Mouse (Mus musculus): ENCODE results near the gene Per1. TPM values are rescaled to one million over a fixed set of nuclear protein-coding genes. Genes with fewer than 3 reads are reported as not detected.

Gene Per1
- 10 to 100 TPM; 17.5 to 78.6 TPM for total RNA-seq (2021)
- long read RNA-seq, experiment 1, partial matches to known transcripts: 1 of 1 reads
- long read RNA-seq, experiment 1, other reads (novel, unspliced or antisense): 0 of 1 reads
- long read RNA-seq, experiment 2, partial matches to known transcripts: 11 of 17 reads
- long read RNA-seq, experiment 2, other reads (novel, unspliced or antisense): 3 of 17 reads

DNA sequence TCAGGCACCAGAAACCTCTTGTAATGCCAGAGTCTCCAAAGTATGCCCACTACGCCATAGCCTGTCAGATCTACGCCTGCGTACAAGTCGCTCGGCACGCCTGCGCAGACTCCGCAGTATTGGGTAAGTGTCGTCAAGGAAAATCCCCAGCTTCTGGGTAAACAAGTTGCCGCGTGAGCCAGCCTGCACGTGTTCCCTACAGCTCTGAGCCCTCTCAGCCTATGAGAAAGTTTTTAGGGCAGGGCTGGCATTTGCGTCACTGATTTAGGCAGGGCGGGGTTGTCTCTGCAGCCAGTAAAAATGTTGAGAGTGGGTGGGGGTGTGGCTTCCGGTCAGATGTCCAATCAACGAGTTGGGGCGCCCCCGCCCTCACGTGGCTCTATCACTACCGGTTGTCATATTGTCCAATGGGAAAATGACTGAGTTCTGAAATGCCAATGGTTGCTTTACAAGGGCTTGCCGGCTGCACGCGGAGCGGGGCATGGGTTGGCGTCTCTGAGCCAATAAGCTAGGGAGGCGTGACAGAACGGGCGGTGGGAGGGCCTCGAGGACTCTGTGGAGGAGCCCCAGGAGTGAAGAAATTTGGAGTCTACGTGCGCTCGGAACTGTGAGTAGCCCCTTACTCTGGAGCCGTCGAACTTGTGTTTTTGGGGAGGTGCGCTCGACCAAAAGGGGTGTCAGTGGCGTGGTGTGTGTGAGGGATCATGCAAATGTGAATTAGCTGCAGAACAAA, at the start of gene Per1:
Gene Per1 (plus strand): TSS at position 521 of the 733 bp plus-strand sequence.
- DNase-seq: peak; percentile 93

GRCm38 (mm10) chr11:69045531-69046394, 49.3 kb upstream of the Per1 start, which contains the start of gene Aurkb:
TSS of gene Aurkb (plus strand) at chr11:69045647.
- peak; percentile 85 for DNase-seq

- DNase-seq: no peak
Measured at GRCm38 (mm10) chr11:69046395-69046774, 48.6 kb upstream of the Per1 start.

DNA sequence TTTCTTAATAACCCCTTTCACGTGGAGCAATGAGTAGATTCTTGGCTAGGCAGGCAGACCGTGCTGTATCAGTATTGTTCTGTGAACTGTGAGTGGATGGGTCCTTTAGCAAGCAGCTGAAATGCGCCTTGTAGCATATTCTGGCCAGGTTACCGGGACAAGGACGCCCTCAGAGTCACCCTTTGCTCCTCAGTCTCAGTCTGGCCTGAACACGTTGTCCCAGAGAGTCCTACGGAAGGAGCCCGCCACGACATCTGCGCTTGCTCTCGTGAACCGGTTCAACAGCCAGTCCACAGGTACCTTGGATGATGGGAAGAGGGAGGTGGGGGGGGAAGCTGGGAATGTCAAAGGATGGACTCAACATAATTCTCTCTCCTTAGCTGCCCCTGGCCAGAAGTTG, 47.4 kb upstream of the Per1 start:
- DNase-seq: no peak

DNA sequence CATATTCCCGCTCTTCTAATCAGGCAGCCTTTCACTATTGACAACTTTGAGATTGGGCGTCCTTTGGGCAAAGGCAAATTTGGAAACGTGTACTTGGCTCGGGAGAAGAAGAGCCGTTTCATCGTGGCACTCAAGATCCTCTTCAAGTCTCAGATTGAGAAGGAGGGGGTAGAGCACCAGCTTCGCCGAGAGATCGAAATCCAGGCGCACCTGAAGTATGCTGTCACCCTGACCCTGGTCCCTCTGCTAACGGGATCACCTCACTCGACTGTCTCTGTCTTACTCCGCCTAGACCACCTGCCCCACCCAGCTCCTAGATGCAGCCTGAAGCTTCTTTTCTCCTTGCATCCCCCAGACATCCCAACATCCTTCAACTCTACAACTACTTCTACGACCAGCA, 46.9 kb upstream of the Per1 start:
- no peak for DNase-seq

DNA sequence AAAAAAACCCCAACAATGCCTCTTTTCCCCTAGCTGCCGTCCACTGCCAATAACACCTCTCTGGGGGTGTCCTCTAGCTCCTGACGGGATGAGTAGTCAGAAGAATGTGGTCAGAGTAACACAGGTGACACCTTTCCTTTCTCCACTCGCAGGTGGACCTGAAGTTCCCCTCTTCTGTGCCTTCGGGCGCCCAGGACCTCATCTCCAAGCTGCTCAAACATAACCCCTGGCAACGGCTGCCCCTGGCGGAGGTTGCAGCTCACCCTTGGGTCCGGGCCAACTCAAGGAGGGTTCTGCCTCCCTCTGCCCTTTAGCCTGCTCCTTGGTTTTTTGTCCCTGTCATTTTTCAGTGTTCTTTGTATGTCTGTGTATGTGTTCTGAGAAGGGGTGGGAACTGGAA, 44.3 kb upstream of the Per1 start:
- DNase-seq: no peak

DNA sequence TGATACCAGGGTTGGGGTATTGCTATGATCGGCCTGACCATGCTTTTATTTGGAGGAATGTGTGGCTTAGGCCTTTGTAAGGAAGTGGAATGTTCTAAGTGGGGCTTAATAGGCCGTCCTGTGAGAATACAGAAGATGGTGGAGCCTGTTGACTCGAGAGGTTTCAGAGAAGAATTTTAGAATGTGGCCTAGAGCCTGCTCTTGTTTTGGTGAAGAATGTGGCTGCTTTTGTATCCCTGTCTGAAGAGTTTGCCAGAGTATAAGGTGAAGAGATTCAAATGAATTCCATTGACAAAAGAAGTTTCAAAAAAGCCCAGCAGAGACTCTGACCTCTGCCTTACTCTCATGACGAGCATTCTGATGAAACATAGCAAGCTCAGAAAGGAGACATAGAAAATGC, 43.2 kb upstream of the Per1 start:
- DNase-seq: no peak

DNA sequence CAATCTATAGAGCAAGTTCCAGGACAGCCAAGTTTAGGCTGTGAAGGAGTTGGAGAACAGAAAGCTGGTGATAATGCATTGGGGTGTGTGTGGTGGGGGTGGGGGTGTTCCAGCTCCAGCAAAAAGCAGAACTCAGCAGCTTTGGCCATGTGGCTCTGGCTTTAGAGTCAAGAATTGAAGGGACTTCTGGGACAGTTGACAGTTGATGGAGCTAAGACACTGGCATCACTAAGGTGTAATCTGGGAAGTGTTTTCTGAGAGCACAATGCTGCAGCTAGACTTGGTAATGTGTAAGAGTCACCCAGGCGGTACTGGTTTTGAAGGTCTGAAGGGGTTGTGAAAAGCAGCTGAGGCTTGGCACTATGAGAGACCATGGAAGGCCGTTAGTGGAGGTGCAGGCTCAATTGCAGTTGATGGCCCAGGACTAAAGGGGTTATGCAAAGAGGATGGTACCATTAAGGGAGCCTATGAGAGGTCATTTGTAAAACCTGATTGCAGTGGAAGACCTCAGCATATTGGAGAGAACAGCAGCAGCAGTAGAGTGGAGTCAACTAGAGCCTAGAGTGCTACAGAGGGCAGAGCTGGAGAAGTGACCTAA, 42.1 kb upstream of the Per1 start:
- no peak for DNase-seq

DNA sequence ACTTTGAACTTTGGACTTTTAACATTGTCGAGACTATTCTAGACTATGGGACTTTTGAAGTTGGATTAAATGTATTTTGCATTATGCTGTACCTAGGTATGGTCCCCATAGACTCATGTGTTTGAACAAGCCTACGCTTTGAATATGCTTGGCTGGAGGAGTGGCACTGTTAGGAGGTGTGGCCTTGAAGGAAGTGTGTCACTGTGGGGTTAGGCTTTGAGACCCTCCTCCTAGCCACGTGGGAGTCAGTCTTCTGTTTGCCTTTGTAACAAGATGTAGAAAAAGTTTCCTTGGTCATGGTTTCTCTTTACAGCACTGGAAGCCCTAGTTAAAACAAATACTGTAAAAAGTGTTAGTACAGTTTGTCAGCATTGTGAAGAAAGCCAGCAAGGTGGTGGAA, 41.2 kb upstream of the Per1 start:
- no peak for DNase-seq

DNA sequence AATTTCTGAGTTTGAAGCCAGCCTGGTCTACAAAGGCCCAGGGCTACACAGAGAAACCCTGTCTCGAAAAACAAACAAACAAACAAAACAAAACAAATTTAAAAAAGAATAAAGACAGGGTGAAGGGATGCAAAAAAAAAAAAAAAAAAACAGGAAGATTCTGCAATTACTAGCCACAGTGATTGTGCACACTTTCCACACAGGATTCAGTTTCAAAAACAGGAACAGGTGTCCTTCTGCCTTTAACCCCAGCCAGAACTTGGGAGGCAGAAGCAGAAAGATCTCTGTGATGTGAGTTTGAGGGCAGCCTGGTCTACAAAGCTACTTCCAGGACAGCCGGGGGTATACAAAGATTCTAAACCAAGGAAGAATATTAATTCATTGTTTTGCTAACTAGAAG, 36.8 kb upstream of the Per1 start:
- DNase-seq: no peak

- DNase-seq: no peak
Measured at GRCm38 (mm10) chr11:69058729-69059356, 36.2 kb upstream of the Per1 start.

- peak; percentile 92 for DNase-seq
Measured at GRCm38 (mm10) chr11:69059357-69059974, 35.6 kb upstream of the Per1 start, which contains the start of gene Borcs6. TSS of gene Borcs6 (plus strand) at chr11:69059717.

- DNase-seq: peak; percentile 67
Measured at GRCm38 (mm10) chr11:69059975-69060411, 35.0 kb upstream of the Per1 start.

GRCm38 (mm10) chr11:69060448-69061254, 34.4 kb upstream of the Per1 start:
- no peak for DNase-seq

- DNase-seq: no peak
Measured at GRCm38 (mm10) chr11:69061255-69061912, 33.6 kb upstream of the Per1 start.

DNA sequence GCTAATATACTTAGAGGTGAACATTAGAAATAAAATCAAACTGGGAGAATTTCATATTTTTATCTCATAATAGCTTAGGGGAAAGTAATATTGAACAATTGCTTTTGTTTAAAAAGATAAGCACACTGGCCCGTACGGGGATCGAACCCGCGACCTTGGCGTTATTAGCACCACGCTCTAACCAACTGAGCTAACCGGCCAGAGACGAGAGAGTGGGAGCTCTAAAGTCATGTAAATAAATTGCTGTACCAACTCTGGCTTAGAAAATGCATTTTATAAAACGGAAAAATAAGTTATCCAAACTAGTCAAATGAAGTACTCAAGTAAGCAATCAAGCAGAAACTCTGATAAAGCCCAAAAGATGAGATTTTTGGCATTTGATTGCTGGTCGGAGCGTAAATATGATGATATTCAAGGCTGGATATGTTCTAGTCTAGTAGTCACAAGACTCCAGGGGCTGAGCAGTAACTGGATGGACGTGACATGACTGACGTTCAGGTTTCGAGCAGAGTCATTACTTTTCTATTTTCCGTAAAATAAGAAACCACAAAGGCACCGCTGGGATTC, 32.7 kb upstream of the Per1 start:
- DNase-seq: peak; percentile 69

DNA sequence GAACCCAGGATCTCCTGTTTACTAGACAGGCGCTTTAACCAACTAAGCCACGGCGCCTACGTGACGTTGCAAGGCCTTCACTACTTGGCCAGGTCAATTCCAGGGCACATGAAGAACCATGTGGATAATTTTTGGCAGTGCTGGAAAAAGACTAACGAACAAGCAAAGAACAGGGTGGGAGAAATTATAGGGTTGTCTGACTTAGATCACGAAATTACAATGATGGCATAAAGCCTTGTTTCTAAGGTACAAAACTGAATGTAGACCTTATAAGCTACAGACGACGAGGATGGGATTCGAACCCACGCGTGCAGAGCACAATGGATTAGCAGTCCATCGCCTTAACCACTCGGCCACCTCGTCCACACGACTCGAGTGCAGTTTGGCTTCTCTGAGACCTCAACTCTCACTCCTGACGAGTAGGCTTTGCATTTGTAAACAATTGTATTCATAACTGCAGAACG, 32.2 kb upstream of the Per1 start:
- peak; percentile 92 for DNase-seq

- peak; percentile 94 for DNase-seq
Measured at GRCm38 (mm10) chr11:69063413-69064201, 31.4 kb upstream of the Per1 start.
